Mouse (Mus musculus): ENCODE results near the gene Rtn2.
A peak's percentile ranks its signal among the peaks of the same experiment; 100 is the strongest.

Rtn2 gene

GRCm38 (mm10) chr7:19282385-19282784 is at the start of gene Rtn2:
Rtn2 (plus strand) TSS chr7:19282624.
- DNase-seq: peak; percentile 63 to 73

GRCm38 (mm10) chr7:19234652-19235051 is 47.8 kb upstream of the Rtn2 start:
- no peak for DNase-seq

GRCm38 (mm10) chr7:19235092-19235671 is 47.2 kb upstream of the Rtn2 start:
- no peak for DNase-seq

- no peak for DNase-seq
Observed at GRCm38 (mm10) chr7:19236411-19236810, 46.0 kb upstream of the Rtn2 start.

GRCm38 (mm10) chr7:19238344-19238743 is 44.1 kb upstream of the Rtn2 start:
- no peak for DNase-seq

DNA sequence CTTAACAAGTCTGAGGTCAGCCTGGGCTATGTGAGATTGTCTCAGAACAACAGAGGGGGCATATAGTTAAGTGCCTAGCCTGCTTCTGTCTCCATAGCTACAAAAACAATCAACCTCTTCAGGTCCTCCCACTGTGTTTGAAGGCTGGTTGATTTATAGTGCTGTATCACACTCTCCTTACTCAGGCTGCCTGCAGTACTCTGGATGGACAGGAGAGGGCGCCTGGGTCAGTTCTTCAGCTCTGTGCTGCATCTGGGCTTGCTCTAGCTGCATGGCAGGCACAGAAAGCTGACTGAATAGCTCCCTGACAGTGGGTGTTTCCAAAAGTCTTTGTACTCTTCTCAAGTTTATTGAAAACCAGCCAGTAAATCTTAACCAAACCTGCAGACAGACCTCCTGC is 43.0 kb upstream of the Rtn2 start:
- DNase-seq: peak; percentile 82 to 88

GRCm38 (mm10) chr7:19239986-19240385 is 42.4 kb upstream of the Rtn2 start:
- no peak for DNase-seq

DNA sequence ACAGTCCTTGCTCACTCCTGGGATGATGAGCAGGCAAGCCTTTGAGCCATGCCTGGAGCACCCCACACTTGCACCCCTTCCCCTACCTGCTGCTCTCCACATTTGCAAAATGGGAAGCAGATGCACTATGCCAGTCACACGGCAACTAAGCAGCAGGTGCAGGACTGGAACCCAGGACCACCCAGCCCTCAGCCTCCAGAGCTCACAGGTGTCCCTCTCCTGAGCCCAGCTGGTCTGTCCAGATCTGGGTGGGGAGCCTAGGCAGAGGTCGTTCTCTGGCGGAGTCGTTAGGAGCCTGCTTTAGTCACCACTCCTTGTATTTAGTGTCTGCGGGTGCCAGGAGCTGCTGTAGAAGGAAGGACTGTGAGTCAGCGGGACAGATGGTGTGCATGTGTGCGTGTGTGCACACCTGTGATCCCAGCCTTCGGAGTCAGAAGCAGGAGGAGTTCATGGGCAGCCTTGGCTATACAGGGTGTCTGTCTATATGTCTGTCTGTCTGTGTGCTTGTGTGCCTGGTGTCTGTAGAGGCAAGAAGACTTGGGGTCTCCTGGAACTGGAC is 41.4 kb upstream of the Rtn2 start:
- DNase-seq: no peak

DNA sequence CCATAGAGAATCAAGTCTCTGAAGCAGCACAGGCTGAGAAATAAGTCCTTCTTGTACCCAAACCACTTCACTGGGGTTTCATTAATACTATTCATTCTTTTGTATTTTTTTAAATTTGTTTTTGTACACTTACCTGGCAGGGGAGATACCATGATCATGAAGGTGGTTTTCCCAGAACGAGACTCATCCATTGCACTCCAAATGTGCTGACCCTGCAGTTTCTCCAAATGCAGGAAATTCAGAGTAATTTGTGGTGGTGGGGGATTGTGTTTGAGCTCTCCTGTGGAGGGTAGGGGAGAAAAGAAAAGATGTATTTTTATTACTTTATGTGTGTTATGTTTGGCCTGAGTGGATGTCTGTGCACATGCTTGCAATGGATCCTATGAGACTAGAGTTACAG is 40.4 kb upstream of the Rtn2 start:
- DNase-seq: no peak

DNA sequence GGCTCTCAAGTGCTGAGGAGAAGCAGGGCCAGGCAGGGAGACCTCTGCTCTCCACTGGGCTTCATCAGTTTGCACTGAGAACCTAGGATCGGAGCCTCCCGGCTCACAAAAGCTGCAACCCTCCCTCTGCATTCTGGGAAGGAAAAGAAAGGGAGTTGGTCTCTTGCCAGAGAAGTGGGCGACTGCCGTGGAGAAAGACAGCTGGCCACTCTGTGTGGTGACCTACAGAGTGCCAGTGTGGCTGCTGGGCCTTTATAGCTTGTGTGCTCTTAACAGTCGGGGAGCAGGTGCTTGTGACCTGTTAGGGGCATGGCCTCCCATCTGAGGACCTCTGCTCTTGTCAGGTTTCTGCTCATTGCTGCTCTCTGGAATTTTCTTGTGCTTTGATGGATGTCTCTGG is 38.6 kb upstream of the Rtn2 start:
- no peak for DNase-seq

DNA sequence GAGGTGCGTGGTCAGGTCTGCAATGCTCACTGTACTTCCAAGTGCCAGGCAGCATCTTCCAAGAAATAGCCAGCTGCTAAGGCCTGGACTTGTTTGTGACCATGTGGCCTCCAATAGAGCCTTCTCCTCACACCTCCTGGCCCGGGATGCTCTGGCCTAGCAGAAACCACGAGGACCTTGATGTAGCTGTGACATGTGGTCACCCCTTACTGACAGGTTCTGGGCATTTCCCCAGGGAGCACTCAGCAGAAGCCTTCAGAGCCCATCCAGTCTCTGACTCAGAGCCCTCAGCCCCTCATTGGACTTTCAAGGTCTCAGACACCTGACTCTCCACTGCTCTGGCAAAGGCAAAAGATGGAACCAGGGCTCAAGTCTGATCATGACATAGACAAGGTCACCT is 37.3 kb upstream of the Rtn2 start:
- no peak for DNase-seq

DNA sequence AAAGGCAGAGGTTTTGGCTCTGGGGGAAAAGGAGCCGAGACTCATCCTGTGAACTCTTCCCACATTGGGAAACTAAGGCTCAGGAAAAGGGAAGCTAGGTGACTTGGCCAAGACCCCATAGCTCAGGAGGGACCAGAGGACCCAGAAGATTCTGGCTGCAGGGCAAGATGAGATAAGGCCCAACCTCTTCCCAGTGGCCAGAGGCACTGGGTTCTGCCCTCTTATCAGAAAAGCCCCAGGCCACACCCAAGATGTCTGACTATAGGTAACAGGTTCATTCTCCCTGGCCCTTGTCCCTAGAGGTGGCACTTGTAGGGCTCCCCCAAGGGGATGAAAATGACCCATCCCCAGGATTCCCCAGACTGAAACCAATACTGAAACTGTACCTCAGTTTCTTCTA is 35.6 kb upstream of the Rtn2 start:
- DNase-seq: no peak

DNA sequence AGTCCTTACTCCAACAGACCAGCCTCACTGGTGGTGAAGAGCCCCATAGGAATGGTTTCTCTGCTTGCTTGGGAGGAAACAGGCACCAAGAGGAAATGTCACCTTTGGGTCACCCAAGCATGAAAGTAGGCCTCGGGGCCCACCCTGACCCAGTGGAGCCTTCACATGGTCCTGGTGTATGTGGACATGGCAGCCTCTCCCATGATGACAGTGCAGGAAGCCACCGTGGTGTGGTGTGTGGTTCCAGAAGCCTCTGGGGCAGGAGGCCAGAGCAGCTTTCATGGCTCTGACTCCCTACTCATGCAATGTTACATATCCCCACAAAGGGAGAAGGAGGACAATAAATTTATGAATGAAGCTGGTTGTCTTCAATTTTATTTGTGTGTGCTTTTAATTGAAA is 34.9 kb upstream of the Rtn2 start:
- DNase-seq: no peak

- no peak for DNase-seq
Observed at GRCm38 (mm10) chr7:19252078-19252477, 30.3 kb upstream of the Rtn2 start.

DNA sequence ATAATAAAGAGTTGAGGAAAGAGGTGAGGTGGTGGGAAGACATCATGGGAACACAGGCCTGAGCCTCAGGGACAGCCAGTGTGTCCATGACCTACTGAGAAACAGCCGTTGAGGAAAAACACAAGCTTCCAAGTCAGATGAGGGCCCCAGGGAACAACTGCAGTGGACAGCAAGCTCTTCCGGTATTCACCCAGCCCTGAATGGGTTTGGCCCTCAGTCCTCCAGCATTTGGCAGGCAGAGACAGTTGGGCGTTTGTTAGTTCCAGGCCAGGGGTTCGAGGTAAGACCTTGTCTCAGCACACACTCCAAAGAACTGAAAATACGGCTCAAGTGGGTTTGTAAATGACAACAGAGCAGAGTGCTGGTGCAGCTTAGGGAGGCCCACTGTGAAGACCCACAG is 29.0 kb upstream of the Rtn2 start:
- DNase-seq: no peak

DNA sequence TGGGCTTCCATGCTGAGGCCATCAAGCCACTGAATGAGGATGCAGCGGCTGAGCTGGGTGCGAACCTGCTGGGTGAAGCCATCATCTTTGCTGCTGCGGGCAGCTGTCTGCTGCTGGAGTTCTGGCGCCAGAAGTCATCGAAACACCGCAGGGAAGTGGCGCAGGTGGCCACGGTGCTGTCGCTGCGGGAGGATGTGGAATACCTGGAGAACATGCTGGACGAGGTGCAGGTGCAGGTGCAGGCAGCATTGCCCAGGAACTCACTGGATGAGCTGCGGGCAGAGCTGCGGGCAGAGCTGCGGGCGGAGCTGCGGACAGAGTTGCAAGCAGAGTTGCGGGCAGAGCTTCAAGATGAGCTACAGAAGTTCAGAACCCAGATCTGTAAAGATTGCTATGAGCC is 27.0 kb upstream of the Rtn2 start:
- no peak for DNase-seq

DNA sequence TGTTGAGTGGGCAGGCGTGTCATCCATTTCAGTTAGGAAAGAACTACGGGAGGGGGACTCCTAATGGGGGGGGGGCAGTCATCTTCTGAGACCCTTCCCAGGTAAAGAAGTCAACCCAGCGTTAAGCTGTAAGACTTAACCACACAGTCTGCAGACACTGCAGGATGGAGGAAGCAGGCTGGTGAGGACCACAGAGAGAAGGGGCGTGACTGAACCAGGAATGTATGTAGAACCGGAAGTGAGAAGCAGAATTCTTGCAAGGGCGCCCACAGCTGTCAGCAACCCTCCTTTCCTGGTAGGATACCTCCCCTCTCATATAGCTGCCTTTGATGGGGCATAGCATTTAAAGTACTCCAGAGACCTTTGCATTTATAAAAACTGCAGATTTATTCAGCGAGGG is 25.9 kb upstream of the Rtn2 start:
- no peak for DNase-seq

DNA sequence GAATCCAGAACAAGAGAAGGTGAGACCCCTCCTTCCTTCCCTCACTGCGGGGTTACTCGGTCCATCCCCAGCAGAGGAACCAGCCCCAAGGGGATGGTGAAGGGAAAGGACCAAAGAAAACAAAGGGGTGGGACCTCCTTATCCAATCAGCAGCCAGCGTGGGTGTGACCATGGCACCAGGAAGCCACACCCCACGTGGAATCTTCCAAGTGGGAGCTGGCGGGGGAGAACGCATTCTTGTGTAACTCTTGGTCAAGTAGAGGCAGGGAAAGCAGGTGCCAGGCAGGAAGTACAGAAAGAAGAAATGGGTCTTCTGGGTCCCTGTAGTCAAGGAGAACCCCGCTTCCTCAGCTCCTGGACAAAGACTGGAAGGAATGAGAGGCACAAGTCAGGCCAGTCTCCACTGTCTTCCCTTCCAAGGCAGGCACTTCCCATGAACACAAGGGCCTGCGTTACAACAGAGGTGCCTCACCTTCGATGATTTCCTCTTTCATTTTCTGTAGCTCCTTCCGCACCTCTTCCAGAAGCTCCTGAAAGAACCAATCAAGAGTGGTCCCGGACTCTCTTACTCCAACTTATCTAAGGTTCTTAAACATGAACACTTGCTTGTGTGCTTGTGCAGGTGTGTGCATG is 24.9 kb upstream of the Rtn2 start:
- no peak for DNase-seq

- DNase-seq: no peak
Observed at GRCm38 (mm10) chr7:19258336-19258735, 24.1 kb upstream of the Rtn2 start.

DNA sequence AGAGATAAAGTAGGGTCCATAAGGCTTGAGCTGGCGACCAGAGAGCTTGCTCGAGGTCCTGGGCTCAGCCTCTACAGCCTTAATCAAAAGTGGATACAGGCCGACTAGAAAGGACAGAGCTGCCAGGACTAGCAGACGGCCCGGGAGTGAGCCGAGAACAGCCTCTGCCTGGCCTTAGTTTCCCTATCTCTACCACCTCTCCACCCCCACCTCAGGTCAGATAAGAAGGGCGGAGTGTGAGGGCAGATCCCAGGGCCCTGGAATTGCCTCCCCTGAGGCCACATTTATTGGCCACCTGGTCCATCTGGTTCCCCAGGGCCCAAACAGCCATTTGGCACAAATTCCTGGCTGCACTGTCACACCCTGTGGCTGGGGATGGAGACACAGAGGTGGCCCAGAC is 17.3 kb upstream of the Rtn2 start:
- DNase-seq: no peak

- peak; percentile 48 to 69 for DNase-seq
Observed at GRCm38 (mm10) chr7:19265928-19266822, 16.2 kb upstream of the Rtn2 start.

- no peak for DNase-seq
Observed at GRCm38 (mm10) chr7:19267051-19267450, 15.4 kb upstream of the Rtn2 start.

GRCm38 (mm10) chr7:19268993-19269681 is 13.3 kb upstream of the Rtn2 start:
- DNase-seq: peak in 1 of 2 experiments; percentile 21

Data from thymus, postnatal 36 days (tissue).